Mouse (Mus musculus) midbrain, embryonic 14.5 days (tissue): Measurements from ENCODE around the gene Rasa2. TPM values are rescaled to one million over a fixed set of nuclear protein-coding genes. Genes with fewer than 3 reads are reported as not detected.
"Not testable (repeated sequence)": the region's sequence is repeated elsewhere in the genome, so short reads cannot be mapped to it uniquely, and the experiment has no call there.

Source experiments
- ATAC-seq: fragments of 200-750 bp; cut with Nextera tagmentation; 2 replicates; pipeline ENCODE4 v1.8.0; 2017; ENCODE audit warnings: moderate number of reproducible peaks, moderate library complexity; ENCODE audit not compliant: low FRiP score, low TSS enrichment
- DNase-seq: peaks from one replicate; pipeline ENCODE4 v3.0.0-alpha.2; 2015
- H3K27ac ChIP-seq: fragments of 300-500 bp; sonication (generic); replicated peaks from 2 replicates; pipeline ENCODE4 v1.5.1; 2014; ENCODE audit warnings: mild to moderate bottlenecking, low read depth, low read length, moderate library complexity
- H3K27me3 ChIP-seq: fragments of 300-500 bp; sonication (generic); 2 replicates; pipeline ENCODE4 v1.6.1; 2014; ENCODE audit warnings: low read length, control low read depth, mixed read lengths; ENCODE audit not compliant: control insufficient read depth, insufficient read depth
- H3K36me3 ChIP-seq: fragments of 300-500 bp; sonication (generic); 2 replicates; pipeline ENCODE4 v1.6.1; 2014; ENCODE audit warnings: low read length, control low read depth; ENCODE audit not compliant: control insufficient read depth, insufficient read depth
- H3K4me1 ChIP-seq: fragments of 300-500 bp; sonication (generic); 2 replicates; pipeline ENCODE4 v1.6.1; 2014; ENCODE audit warnings: mild to moderate bottlenecking, antibody characterized with exemption, low read length, control low read depth; ENCODE audit not compliant: control insufficient read depth, insufficient read depth
- H3K4me2 ChIP-seq: fragments of 300-500 bp; sonication (generic); 2 replicates; pipeline ENCODE4 v1.6.1; 2014; ENCODE audit warnings: mild to moderate bottlenecking, low read length, moderate library complexity
- H3K4me3 ChIP-seq: fragments of 300-500 bp; sonication (generic); replicated peaks from 2 replicates; pipeline ENCODE4 v1.5.1; 2014; ENCODE audit warnings: low read depth, low read length
- H3K9ac ChIP-seq: fragments of 300-500 bp; sonication (generic); replicated peaks from 2 replicates; pipeline ENCODE4 v1.6.1; 2014; ENCODE audit warnings: mild to moderate bottlenecking, low read length, moderate library complexity
- H3K9me3 ChIP-seq: fragments of 300-500 bp; sonication (generic); 2 replicates; pipeline ENCODE4 v1.6.1; 2016; ENCODE audit warnings: low read length, control low read depth, mixed read lengths; ENCODE audit not compliant: control insufficient read depth
- WGBS: fragments of 180-500 bp; shearing (Covaris S2); extraction: QIAGEN DNeasy Blood & Tissue Kit; methylation state at CpG from one replicate; pipeline ENCODE4 v1.1.7; 2014; 5-methylcytosine and 5-hydroxymethylcytosine counted together
- polyA plus RNA-seq: library from polyadenylated mRNA; unstranded; fragments of >200 nt; fragmentation: Nextera tagmentation; extraction: Ambion mirVana; gene quantifications from 2 replicates; pipeline ENCODE4 v1.2.1, GENCODE M21; 2014

Rasa2 gene
- polyA plus RNA-seq, 1 experiment from 2014 or later = 17.9 TPM

- Histone ChIP-seq H3K36me3 (no peaks in the 10 kb centered on the region), H3K4me1 (no peaks in the 10 kb centered on the region), H3K27ac (no peak overlapping the region), H3K27me3 (no peaks in the 10 kb centered on the region), H3K9me3 (no peaks in the 10 kb centered on the region), H3K9ac (no peak overlapping the region), H3K4me2 (no peak overlapping the region), H3K4me3 (no peak overlapping the region)
- DNase-seq = no peak
- ATAC-seq = no peak
- WGBS = 93% methylated on average over 4 of the region's 4 CpGs
Observed at GRCm38 (mm10) chr9:96649362-96649761, 17.9 kb upstream of the Rasa2 start.

GRCm38 (mm10) chr9:96646668-96647295 is 15.4 kb upstream of the Rasa2 start:
- Histone ChIP-seq H3K27ac (no peak overlapping the region), H3K27me3 (no peaks in the 10 kb centered on the region), H3K4me1 (no peaks in the 10 kb centered on the region), H3K36me3 (no peaks in the 10 kb centered on the region), H3K4me3 (no peak overlapping the region), H3K4me2 (no peak overlapping the region), H3K9me3 (no peaks in the 10 kb centered on the region; the same call in 1 of the 2 replicates), H3K9ac (no peak overlapping the region)
- WGBS = 70% methylated on average over 2 of the region's 2 CpGs
- ATAC-seq (no peak), DNase-seq (no peak)

- Histone ChIP-seq H3K27me3 (no peaks in the 10 kb centered on the region), H3K9me3 (no peaks in the 10 kb centered on the region; the same call in 1 of the 2 replicates), H3K4me2 (no peak overlapping the region), H3K9ac (no peak overlapping the region), H3K4me3 (no peak overlapping the region), H3K36me3 (no peaks in the 10 kb centered on the region), H3K4me1 (no peaks in the 10 kb centered on the region), H3K27ac (no peak overlapping the region)
- ATAC-seq (no peak), DNase-seq (no peak)
- whole genome bisulfite sequencing = 93% methylated on average over 2 of the region's 2 CpGs
Observed at GRCm38 (mm10) chr9:96644840-96645239, 13.4 kb upstream of the Rasa2 start.

- not testable (repeated sequence) for DNase-seq, H3K4me1 ChIP-seq, H3K27me3 ChIP-seq, H3K4me2 ChIP-seq, H3K9me3 ChIP-seq, H3K36me3 ChIP-seq, H3K4me3 ChIP-seq, H3K9ac ChIP-seq, H3K27ac ChIP-seq, ATAC-seq
- 93% methylated on average over 3 of the region's 3 CpGs for WGBS
Observed at GRCm38 (mm10) chr9:96644002-96644401, 12.6 kb upstream of the Rasa2 start.

GRCm38 (mm10) chr9:96639451-96639850 is 8.0 kb upstream of the Rasa2 start:
- no peaks in the 10 kb centered on the region for H3K27me3 ChIP-seq
- ATAC-seq (no peak), DNase-seq (no peak)
- 89% methylated on average over 7 of the region's 7 CpGs for WGBS
- no peak overlapping the region for H3K4me2 ChIP-seq
- H3K9ac ChIP-seq = no peak overlapping the region
- no peaks in the 10 kb centered on the region; the same call in 1 of the 2 replicates for H3K9me3 ChIP-seq
- H3K36me3 ChIP-seq = no peaks in the 10 kb centered on the region
- no peak overlapping the region for H3K4me3 ChIP-seq
- H3K27ac ChIP-seq = no peak overlapping the region
- no peaks in the 10 kb centered on the region for H3K4me1 ChIP-seq

- no peak overlapping the region for H3K9ac ChIP-seq
- no peaks in the 10 kb centered on the region for H3K36me3 ChIP-seq
- no peaks in the 10 kb centered on the region for H3K4me1 ChIP-seq
- DNase-seq = no peak
- no peak overlapping the region for H3K4me2 ChIP-seq
- 90% methylated on average over 7 of the region's 7 CpGs for WGBS
- no peaks in the 10 kb centered on the region; the same call in 1 of the 2 replicates for H3K9me3 ChIP-seq
- no peak overlapping the region for H3K27ac ChIP-seq
- no peak for ATAC-seq
- no peaks in the 10 kb centered on the region for H3K27me3 ChIP-seq
- no peak overlapping the region for H3K4me3 ChIP-seq
Observed at GRCm38 (mm10) chr9:96638508-96638907, 7.1 kb upstream of the Rasa2 start.

GRCm38 (mm10) chr9:96637157-96637548 is 5.7 kb upstream of the Rasa2 start:
- H3K4me3 ChIP-seq = no peak overlapping the region
- H3K9me3 ChIP-seq = no peaks in the 10 kb centered on the region
- no peaks in the 10 kb centered on the region for H3K27me3 ChIP-seq
- DNase-seq = no peak
- H3K27ac ChIP-seq = no peak overlapping the region
- ATAC-seq = no peak
- 58% methylated on average over 7 of the region's 7 CpGs for WGBS
- no peak overlapping the region for H3K4me2 ChIP-seq
- H3K4me1 ChIP-seq = no peaks in the 10 kb centered on the region
- no peaks in the 10 kb centered on the region for H3K36me3 ChIP-seq
- H3K9ac ChIP-seq = no peak overlapping the region

- H3K9me3 ChIP-seq = no peaks in the 10 kb centered on the region
- H3K4me2 ChIP-seq = no peak overlapping the region
- no peak overlapping the region for H3K9ac ChIP-seq
- ATAC-seq = no peak
- WGBS = 40% methylated on average over 9 of the region's 9 CpGs
- H3K4me1 ChIP-seq = no peaks in the 10 kb centered on the region
- no peaks in the 10 kb centered on the region for H3K27me3 ChIP-seq
- no peak overlapping the region for H3K27ac ChIP-seq
- no peak overlapping the region for H3K4me3 ChIP-seq
- H3K36me3 ChIP-seq = no peaks in the 10 kb centered on the region
- DNase-seq = no peak
Observed at GRCm38 (mm10) chr9:96636423-96637156, 5.2 kb upstream of the Rasa2 start.

- Histone ChIP-seq H3K27ac (no peak overlapping the region), H3K27me3 (no peaks in the 10 kb centered on the region), H3K9me3 (no peaks in the 10 kb centered on the region), H3K4me2 (no peak overlapping the region), H3K4me3 (no peak overlapping the region), H3K36me3 (no peaks in the 10 kb centered on the region), H3K4me1 (no peaks in the 10 kb centered on the region), H3K9ac (no peak overlapping the region)
- WGBS = 91% methylated on average over 3 of the region's 3 CpGs
- ATAC-seq (no peak), DNase-seq (no peak)
Observed at GRCm38 (mm10) chr9:96635899-96636298, 4.5 kb upstream of the Rasa2 start.
